Mouse (Mus musculus) liver, embryonic 14.5 days (tissue): ENCODE data around the gene Adcy6.

Experiments
- CTCF ChIP-seq: IDR thresholded peaks from 2 replicates; pipeline ENCODE4 v1.5.1; 2016; ENCODE audit warnings: antibody characterized with exemption, low read depth, control low read depth
- EP300 ChIP-seq: IDR thresholded peaks from 2 replicates; pipeline ENCODE4 v1.6.1; 2016; ENCODE audit warnings: antibody characterized with exemption, low read depth

DNA sequence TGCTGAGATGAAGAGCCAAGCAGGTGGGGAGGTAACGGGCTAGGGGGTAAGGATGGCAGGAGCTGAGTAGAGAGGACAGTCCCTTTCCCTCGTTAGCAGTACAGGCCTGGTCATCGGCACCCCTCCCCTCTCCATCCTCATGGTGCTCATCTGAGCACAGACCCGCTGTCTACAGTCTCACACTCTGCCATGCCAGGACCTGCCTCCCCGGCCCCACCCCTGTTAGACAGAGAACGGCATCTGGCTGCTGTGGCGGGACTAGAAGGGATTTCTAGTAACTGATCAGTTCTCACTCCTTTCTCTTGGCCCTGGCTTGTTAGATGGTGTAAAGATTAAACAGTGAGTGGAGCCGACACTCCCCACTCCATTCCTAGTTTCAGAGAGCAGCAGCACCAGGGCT lies 36.9 kb upstream of the Adcy6 start:
- TF ChIP-seq CTCF (no peak), EP300 (no peak)
